ENCODE assay signal across 1 mouse cellular context in genomic region chr11:78345801-78346200, GRCm38 (mm10).
TF ChIP-seq lines count a peak whose summit lies in the region.

No protein-coding gene starts in this region.

TF ChIP-seq in MEL, 35 proteins besides CTCF, POLR2A, EP300 and RAD21:
- no peak for TF ChIP-seq MAX (IDR thresholded peaks at IDR 0.05; ENCODE audit: low read length)
- TF ChIP-seq KAT2A (conservative IDR thresholded peaks at IDR 0.05; ENCODE audit: low read depth, low read length), result no peak
- TF ChIP-seq TAL1 (IDR thresholded peaks at IDR 0.05; ENCODE audit: low read length), result no peak
- TF ChIP-seq CHD1 (IDR thresholded peaks at IDR 0.05; ENCODE audit: low read depth, low read length), result no peak
- no peak for TF ChIP-seq USF2 (IDR thresholded peaks at IDR 0.05; ENCODE audit: borderline replicate concordance in 1 of 2, insufficient read depth in 1 of 2, low read depth in 1 of 2, low read length in 2 of 2)
- TF ChIP-seq UBTF (IDR thresholded peaks at IDR 0.05; ENCODE audit: borderline replicate concordance, insufficient read depth, low read depth, low read length), result no peak
- 0 out of 2 replicates have a peak, but pooled peaks have one; percentile 9 for TF ChIP-seq GATA1 (IDR thresholded peaks at IDR 0.05; ENCODE audit: low read depth, low read length)
- no peak for TF ChIP-seq ZNF384 (IDR thresholded peaks at IDR 0.05; ENCODE audit: low read depth, low read length)
- no peak for TF ChIP-seq USF1 (IDR thresholded peaks at IDR 0.05; ENCODE audit: low read depth, low read length)
- no peak for TF ChIP-seq MXI1 (IDR thresholded peaks at IDR 0.05; ENCODE audit: low read depth, low read length)
- TF ChIP-seq BHLHE40 (IDR thresholded peaks at IDR 0.05; ENCODE audit: borderline replicate concordance, low read depth, low read length), result no peak
- no peak for TF ChIP-seq MEF2A (IDR thresholded peaks at IDR 0.05; ENCODE audit: extremely low read depth, insufficient replicate concordance, low read depth, low read length, poor library complexity, severe bottlenecking)
- no peak for TF ChIP-seq NELFE (IDR thresholded peaks at IDR 0.05; ENCODE audit: low read depth, low read length)
- no peak for TF ChIP-seq CHD2 (IDR thresholded peaks at IDR 0.05; ENCODE audit: low read length)
- no peak; the same call in 1 of the 2 replicates for TF ChIP-seq TBP (IDR thresholded peaks at IDR 0.05; ENCODE audit: low read depth, low read length)
- no peak for TF ChIP-seq MYC (IDR thresholded peaks at IDR 0.05; ENCODE audit: low read depth, low read length)
- 0 out of 2 replicates have a peak, but pooled peaks have one; percentile 32 for TF ChIP-seq HCFC1 (IDR thresholded peaks at IDR 0.05; ENCODE audit: low read depth, low read length)
- TF ChIP-seq ETS1 (IDR thresholded peaks at IDR 0.05; ENCODE audit: low read depth, low read length), result no peak
- no peak for TF ChIP-seq POLR2AphosphoS2 (IDR thresholded peaks at IDR 0.05; ENCODE audit: low read length)
- no peak for TF ChIP-seq ZC3H11A (IDR thresholded peaks at IDR 0.05; ENCODE audit: low read depth, low read length)
- TF ChIP-seq ELF1 (IDR thresholded peaks at IDR 0.05; ENCODE audit: low read depth, low read length), result peak; percentile 28; the same call in 1 of the 2 replicates
- no peak for TF ChIP-seq ZMIZ1 (IDR thresholded peaks at IDR 0.05; ENCODE audit: low read depth, low read length)
- TF ChIP-seq E2F4 (IDR thresholded peaks at IDR 0.05; ENCODE audit: borderline replicate concordance, low read depth, low read length), result no peak
- TF ChIP-seq ZKSCAN1 (IDR thresholded peaks at IDR 0.05; ENCODE audit: low read depth, low read length), result 0 out of 2 replicates have a peak, but pooled peaks have one; percentile 58
- TF ChIP-seq GABPA (IDR thresholded peaks at IDR 0.05; ENCODE audit: low read depth, low read length), result no peak
- no peak for TF ChIP-seq NRF1 (IDR thresholded peaks at IDR 0.05; ENCODE audit: insufficient read depth, low read depth, low read length, poor library complexity, severe bottlenecking)
- TF ChIP-seq JUND (IDR thresholded peaks at IDR 0.05; ENCODE audit: low read depth, low read length), result no peak
- TF ChIP-seq TCF12 (IDR thresholded peaks at IDR 0.05; ENCODE audit: low read depth, low read length), result no peak
- no peak for TF ChIP-seq SMC3 (IDR thresholded peaks at IDR 0.05; ENCODE audit: low read depth, low read length)
- TF ChIP-seq POLR2AphosphoS5 (IDR thresholded peaks at IDR 0.05; ENCODE audit: borderline replicate concordance, low read depth, low read length), result no peak
- no peak for TF ChIP-seq RCOR1 (IDR thresholded peaks at IDR 0.05; ENCODE audit: low read depth, low read length)
- TF ChIP-seq MAZ (IDR thresholded peaks at IDR 0.05; ENCODE audit: low read depth, low read length), result peak; percentile 70; the same call in 1 of the 2 replicates
- TF ChIP-seq SIN3A (IDR thresholded peaks at IDR 0.05; ENCODE audit: low read length), result no peak; the same call in 1 of the 2 replicates
- no peak for TF ChIP-seq MYB (IDR thresholded peaks at IDR 0.05; ENCODE audit: low read depth, low read length)
- TF ChIP-seq MAFK (IDR thresholded peaks at IDR 0.05; ENCODE audit: borderline replicate concordance, low read depth, low read length), result no peak
